Mouse (Mus musculus) neural tube, embryonic 15.5 days (tissue): ENCODE data around the gene Calb2. TPM values are rescaled to one million over a fixed set of nuclear protein-coding genes. Genes with fewer than 3 reads are reported as not detected.

ENCODE experiments used
- ATAC-seq: fragments of 200-750 bp; cut with Nextera tagmentation; 2 replicates; pipeline ENCODE4 v1.8.0; 2017; ENCODE audit warnings: mild to moderate bottlenecking, moderate TSS enrichment, moderate library complexity; ENCODE audit not compliant: low FRiP score
- H3K27ac ChIP-seq: fragments of 300-500 bp; sonication (generic); replicated peaks from 2 replicates; pipeline ENCODE4 v1.5.1; 2015; ENCODE audit warnings: mild to moderate bottlenecking, inconsistent platforms
- H3K27me3 ChIP-seq: fragments of 300-500 bp; sonication (generic); replicated peaks from 2 replicates; pipeline ENCODE4 v1.6.1; 2015; ENCODE audit warnings: inconsistent platforms
- H3K36me3 ChIP-seq: fragments of 300-500 bp; sonication (generic); 2 replicates; pipeline ENCODE4 v1.6.1; 2015; ENCODE audit warnings: inconsistent platforms
- H3K4me1 ChIP-seq: fragments of 300-500 bp; sonication (generic); 2 replicates; pipeline ENCODE4 v1.6.1; 2015; ENCODE audit warnings: inconsistent platforms
- H3K4me2 ChIP-seq: fragments of 300-500 bp; sonication (generic); 2 replicates; pipeline ENCODE4 v1.6.1; 2015; ENCODE audit warnings: inconsistent platforms, mild to moderate bottlenecking, moderate library complexity
- H3K4me3 ChIP-seq: fragments of 300-500 bp; sonication (generic); replicated peaks from 2 replicates; pipeline ENCODE4 v1.5.1; 2015; ENCODE audit warnings: mild to moderate bottlenecking, inconsistent platforms
- H3K9ac ChIP-seq: fragments of 300-500 bp; sonication (generic); replicated peaks from 2 replicates; pipeline ENCODE4 v1.6.1; 2015; ENCODE audit warnings: mild to moderate bottlenecking, inconsistent platforms
- H3K9me3 ChIP-seq: fragments of 300-500 bp; sonication (generic); replicated peaks from 2 replicates; pipeline ENCODE4 v1.6.1; 2016; ENCODE audit warnings: inconsistent platforms
- WGBS: fragments of 180-500 bp; shearing (Covaris S2); methylation state at CpG from one replicate; pipeline ENCODE4 v1.1.7; 2015; ENCODE audit warnings: mixed read lengths; 5-methylcytosine and 5-hydroxymethylcytosine counted together
- polyA plus RNA-seq: library from polyadenylated mRNA; unstranded; fragments of >200 nt; fragmentation: Nextera tagmentation; extraction: Ambion mirVana; gene quantifications from 2 replicates; pipeline ENCODE4 v1.2.1, GENCODE M21; 2015

Calb2 gene
- polyA plus RNA-seq = 48.2 and 55.0 TPM in 2 replicates

- ATAC-seq = peak; percentile 83
- Histone ChIP-seq H3K27me3 (peaks cover 30% of the 10 kb centered on the region), H3K27ac (no peak within 1 kb of the TSS), H3K4me3 (peak within 1 kb of the TSS; percentile 31), H3K4me1 (peaks cover 14% of the 10 kb centered on the region), H3K4me2 (peak within 1 kb of the TSS; percentile 59), H3K36me3 (no peaks in the 10 kb centered on the region), H3K9ac (0 out of 2 replicates have a peak within 1 kb of the TSS, but pooled peaks have one; percentile 24), H3K9me3 (no peaks in the 10 kb centered on the region)
- WGBS = 2% methylated on average over 32 of the region's 33 CpGs
Observed at GRCm38 (mm10) chr8:110168046-110168445, at the start of gene Calb2. Calb2 (minus strand) TSS chr8:110168210.

GRCm38 (mm10) chr8:110217681-110218131, 49.7 kb upstream of the Calb2 start:
- H3K27me3 ChIP-seq = no peaks in the 10 kb centered on the region
- WGBS = under 1% methylated on average over 43 of the region's 43 CpGs

GRCm38 (mm10) chr8:110217198-110217597, 49.2 kb upstream of the Calb2 start:
- peaks cover 16% of the 10 kb centered on the region for H3K36me3 ChIP-seq
- 34% methylated on average over 5 of the region's 5 CpGs for WGBS
- H3K4me3 ChIP-seq = peak overlapping the region; percentile 75
- H3K27me3 ChIP-seq = no peaks in the 10 kb centered on the region
- H3K4me1 ChIP-seq = peaks cover 19% of the 10 kb centered on the region
- H3K4me2 ChIP-seq = peak overlapping the region; percentile 87
- H3K9ac ChIP-seq = peak overlapping the region; percentile 26
- no peaks in the 10 kb centered on the region for H3K9me3 ChIP-seq
- peak; percentile 52 for ATAC-seq
- H3K27ac ChIP-seq = peak overlapping the region; percentile 82

More at GRCm38 (mm10) chr8:110217681-110218131, 49.7 kb upstream of the Calb2 start:
- H3K4me1 ChIP-seq = peaks cover 19% of the 10 kb centered on the region
- H3K36me3 ChIP-seq = peaks cover 21% of the 10 kb centered on the region
- H3K4me3 ChIP-seq = peak overlapping the region; percentile 75
- H3K4me2 ChIP-seq = peak overlapping the region; percentile 87
- H3K27ac ChIP-seq = peak overlapping the region; percentile 82
- ATAC-seq = peak; percentile 99
- peak overlapping the region; percentile 52 for H3K9ac ChIP-seq
- no peaks in the 10 kb centered on the region for H3K9me3 ChIP-seq

- H3K27ac ChIP-seq = no peak overlapping the region
- H3K36me3 ChIP-seq = peaks cover 7% of the 10 kb centered on the region
- WGBS = 85% methylated on average over 5 of the region's 5 CpGs
Observed at GRCm38 (mm10) chr8:110216253-110216652, 48.2 kb upstream of the Calb2 start.

GRCm38 (mm10) chr8:110215365-110215764, 47.4 kb upstream of the Calb2 start, which contains the start of gene Cmtr2:
Cmtr2 (plus strand) TSS chr8:110215665.
- H3K4me3 ChIP-seq = no peak within 1 kb of the TSS
- no peak for ATAC-seq
- 71% methylated on average over 7 of the region's 7 CpGs for WGBS
- H3K4me1 ChIP-seq = peaks cover 19% of the 10 kb centered on the region
- H3K27me3 ChIP-seq = 0 out of 2 replicates have a peak, but pooled peaks cover 3% of the 10 kb centered on the region
- no peak within 1 kb of the TSS for H3K4me2 ChIP-seq
- no peak within 1 kb of the TSS for H3K27ac ChIP-seq
- H3K9me3 ChIP-seq = no peaks in the 10 kb centered on the region
- H3K36me3 ChIP-seq = no peaks in the 10 kb centered on the region
- no peak within 1 kb of the TSS for H3K9ac ChIP-seq

More at GRCm38 (mm10) chr8:110216253-110216652, 48.2 kb upstream of the Calb2 start:
- Histone ChIP-seq H3K9me3 (no peaks in the 10 kb centered on the region), H3K4me2 (no peak overlapping the region), H3K4me3 (no peak overlapping the region), H3K4me1 (peaks cover 19% of the 10 kb centered on the region), H3K27me3 (no peaks in the 10 kb centered on the region), H3K9ac (no peak overlapping the region)
- no peak for ATAC-seq

GRCm38 (mm10) chr8:110201806-110202205, 33.8 kb upstream of the Calb2 start:
- no peak for ATAC-seq
- Histone ChIP-seq H3K27me3 (no peaks in the 10 kb centered on the region), H3K4me2 (no peak overlapping the region), H3K9me3 (no peaks in the 10 kb centered on the region), H3K36me3 (no peaks in the 10 kb centered on the region), H3K9ac (no peak overlapping the region), H3K4me1 (peaks cover 9% of the 10 kb centered on the region), H3K27ac (no peak overlapping the region), H3K4me3 (no peak overlapping the region)
- WGBS = 31% methylated on average over 11 of the region's 11 CpGs

GRCm38 (mm10) chr8:110196678-110197077, 28.7 kb upstream of the Calb2 start:
- Histone ChIP-seq H3K9me3 (no peaks in the 10 kb centered on the region), H3K4me2 (no peak overlapping the region), H3K27me3 (no peaks in the 10 kb centered on the region), H3K4me3 (no peak overlapping the region), H3K36me3 (no peaks in the 10 kb centered on the region), H3K4me1 (0 out of 2 replicates have a peak, but pooled peaks cover 3% of the 10 kb centered on the region), H3K9ac (no peak overlapping the region), H3K27ac (no peak overlapping the region)
- 5% methylated on average over 5 of the region's 5 CpGs for WGBS
- no peak for ATAC-seq

- no peaks in the 10 kb centered on the region for H3K27me3 ChIP-seq
- H3K36me3 ChIP-seq = no peaks in the 10 kb centered on the region
- H3K4me2 ChIP-seq = no peak overlapping the region
- H3K4me3 ChIP-seq = no peak overlapping the region
- no peaks in the 10 kb centered on the region for H3K9me3 ChIP-seq
- peaks cover 13% of the 10 kb centered on the region; the same call in 1 of the 2 replicates for H3K4me1 ChIP-seq
- no peak for ATAC-seq
- no peak overlapping the region for H3K9ac ChIP-seq
- 21% methylated on average over 8 of the region's 8 CpGs for WGBS
- H3K27ac ChIP-seq = no peak overlapping the region
Observed at GRCm38 (mm10) chr8:110188961-110189750, 21.1 kb upstream of the Calb2 start.

- 87% methylated on average over 4 of the region's 4 CpGs for WGBS
- ATAC-seq = no peak
- Histone ChIP-seq H3K4me1 (peaks cover 27% of the 10 kb centered on the region), H3K4me3 (no peak overlapping the region), H3K4me2 (no peak overlapping the region), H3K9ac (no peak overlapping the region), H3K36me3 (no peaks in the 10 kb centered on the region), H3K9me3 (no peaks in the 10 kb centered on the region), H3K27ac (no peak overlapping the region), H3K27me3 (no peaks in the 10 kb centered on the region)
Observed at GRCm38 (mm10) chr8:110185538-110185937, 17.5 kb upstream of the Calb2 start.

GRCm38 (mm10) chr8:110183748-110184147, 15.7 kb upstream of the Calb2 start:
- Histone ChIP-seq H3K4me3 (no peak overlapping the region), H3K27ac (no peak overlapping the region)
- ATAC-seq = no peak

GRCm38 (mm10) chr8:110182735-110183367, 14.8 kb upstream of the Calb2 start:
- Histone ChIP-seq H3K36me3 (no peaks in the 10 kb centered on the region), H3K4me1 (peaks cover 17% of the 10 kb centered on the region), H3K9me3 (no peaks in the 10 kb centered on the region), H3K9ac (no peak overlapping the region), H3K27me3 (no peaks in the 10 kb centered on the region), H3K27ac (peak overlapping the region; percentile 1; the same call in 1 of the 2 replicates), H3K4me3 (no peak overlapping the region), H3K4me2 (no peak overlapping the region)
- 70% methylated on average over 11 of the region's 11 CpGs for WGBS
- ATAC-seq = 0 out of 2 replicates have a peak, but pooled peaks have one; percentile 28

More at GRCm38 (mm10) chr8:110183748-110184147, 15.7 kb upstream of the Calb2 start:
- H3K4me2 ChIP-seq = no peak overlapping the region
- WGBS = 33% methylated on average over 11 of the region's 11 CpGs
- H3K36me3 ChIP-seq = no peaks in the 10 kb centered on the region
- H3K9me3 ChIP-seq = no peaks in the 10 kb centered on the region
- peaks cover 16% of the 10 kb centered on the region for H3K4me1 ChIP-seq
- no peak overlapping the region for H3K9ac ChIP-seq
- H3K27me3 ChIP-seq = no peaks in the 10 kb centered on the region
